Mouse (Mus musculus) T-cell, adult 2 months (primary cell): ENCODE measurements around the gene Espn.

ENCODE experiments used
- DNase-seq: peaks from one replicate; pipeline ENCODE4 v3.0.0; 2022; ENCODE audit warnings: low spot score

The Espn gene

DNA sequence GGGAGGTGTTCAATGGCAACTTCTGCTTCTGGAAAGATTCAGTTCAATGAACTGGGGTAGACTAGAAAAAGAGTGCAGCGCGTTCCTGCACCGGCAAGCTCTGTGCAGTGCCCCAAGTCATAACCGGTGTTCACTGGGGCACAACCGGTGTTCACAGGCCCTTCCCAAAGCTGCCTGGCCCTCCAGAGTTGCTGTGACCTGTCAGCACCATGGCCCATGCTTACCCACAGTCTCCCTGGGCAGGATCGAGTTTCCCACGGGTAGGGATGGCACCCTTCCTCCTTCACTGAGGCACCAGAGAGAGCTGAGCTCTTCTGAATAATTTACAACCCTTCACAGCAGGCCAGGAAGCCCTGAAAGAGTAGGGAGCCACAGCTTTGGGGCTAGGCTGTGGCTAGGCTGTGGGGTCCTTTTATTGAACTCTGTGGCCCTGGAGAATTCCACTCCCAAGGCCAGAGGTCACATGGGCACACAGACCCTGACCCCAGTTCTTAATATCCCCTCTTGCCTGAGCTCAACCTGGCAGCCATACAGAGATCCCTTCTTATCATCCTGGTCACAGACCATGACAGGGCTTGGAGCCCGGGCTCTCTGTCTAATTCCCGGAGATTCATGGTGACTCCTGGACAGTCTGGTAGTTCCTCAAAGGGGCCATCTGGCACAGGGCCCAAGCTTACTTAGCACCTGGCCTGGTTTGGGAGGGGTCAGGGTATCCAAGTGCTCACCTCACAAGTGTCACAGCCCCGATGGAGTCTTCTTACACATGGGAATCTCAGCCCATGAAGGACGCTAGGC lies 5.9 kb downstream of the Espn start:
- DNase-seq, result no peak

- no peak for DNase-seq
These were observed 6.7 kb downstream of the Espn start for GRCm38 (mm10) chr4:152145473-152145872.

GRCm38 (mm10) chr4:152143632-152144031 lies 8.5 kb downstream of the Espn start:
- no peak for DNase-seq

GRCm38 (mm10) chr4:152141521-152142135 lies 10.5 kb downstream of the Espn start:
- DNase-seq, result no peak

DNA sequence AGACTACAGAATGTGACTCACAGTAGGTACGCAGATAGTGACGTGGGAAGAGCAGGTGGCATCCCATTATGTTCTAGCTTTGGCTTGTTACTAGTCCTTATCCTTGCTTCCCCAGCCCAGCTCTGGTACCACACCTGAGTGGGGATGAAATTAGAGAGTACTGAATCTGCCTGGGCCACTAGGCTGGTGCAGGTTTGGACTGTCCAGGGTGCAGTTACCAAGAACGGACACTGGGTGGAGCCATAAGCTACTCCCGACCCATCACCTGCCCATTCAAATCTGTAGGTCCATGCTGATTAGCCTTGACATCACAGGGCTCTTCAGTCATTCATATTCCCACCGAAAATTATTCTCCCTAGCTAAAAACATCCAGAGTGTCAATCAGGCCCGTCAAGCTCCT lies 11.7 kb downstream of the Espn start:
- DNase-seq, result peak; percentile 44

DNA sequence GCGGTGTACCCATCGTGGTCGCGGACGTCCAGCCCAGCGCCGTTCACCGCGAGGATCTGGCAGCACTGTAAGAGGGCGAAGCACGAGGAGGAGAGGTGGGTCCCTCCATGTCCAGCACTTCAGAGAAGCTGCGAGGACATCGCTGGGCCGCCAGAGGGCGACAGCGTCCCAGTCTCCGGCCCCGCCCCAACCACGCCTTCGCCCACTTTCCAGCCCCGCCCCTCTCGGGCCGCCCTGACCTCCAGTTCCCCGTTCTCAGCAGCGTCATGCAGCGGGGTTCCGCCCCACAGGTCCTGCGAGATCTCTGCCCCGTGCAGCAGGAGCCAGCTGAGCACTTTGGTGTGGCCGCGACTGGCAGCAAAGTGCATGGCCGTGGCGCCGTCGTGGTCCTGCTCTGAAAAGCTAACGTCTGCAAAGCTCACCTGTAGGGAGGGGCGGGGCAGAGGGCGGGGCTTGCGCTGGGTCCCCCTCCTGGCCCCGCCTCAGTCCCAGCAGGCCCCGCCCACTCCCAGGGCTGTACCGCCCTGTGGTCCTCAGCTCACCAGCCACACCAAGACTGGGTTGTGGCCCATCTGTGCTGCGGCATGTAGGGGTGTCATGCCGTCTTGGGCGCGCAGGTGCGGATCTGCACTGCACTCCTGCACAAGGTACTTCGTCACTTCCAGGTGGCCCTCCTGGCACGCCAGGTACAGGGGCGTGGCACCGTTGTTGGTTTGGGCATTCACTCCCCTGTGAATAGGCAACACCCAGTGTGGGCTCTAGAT lies 13.5 kb downstream of the Espn start:
- DNase-seq, result peak; percentile 82

GRCm38 (mm10) chr4:152136876-152137250 lies 15.3 kb downstream of the Espn start:
- DNase-seq, result no peak

DNA sequence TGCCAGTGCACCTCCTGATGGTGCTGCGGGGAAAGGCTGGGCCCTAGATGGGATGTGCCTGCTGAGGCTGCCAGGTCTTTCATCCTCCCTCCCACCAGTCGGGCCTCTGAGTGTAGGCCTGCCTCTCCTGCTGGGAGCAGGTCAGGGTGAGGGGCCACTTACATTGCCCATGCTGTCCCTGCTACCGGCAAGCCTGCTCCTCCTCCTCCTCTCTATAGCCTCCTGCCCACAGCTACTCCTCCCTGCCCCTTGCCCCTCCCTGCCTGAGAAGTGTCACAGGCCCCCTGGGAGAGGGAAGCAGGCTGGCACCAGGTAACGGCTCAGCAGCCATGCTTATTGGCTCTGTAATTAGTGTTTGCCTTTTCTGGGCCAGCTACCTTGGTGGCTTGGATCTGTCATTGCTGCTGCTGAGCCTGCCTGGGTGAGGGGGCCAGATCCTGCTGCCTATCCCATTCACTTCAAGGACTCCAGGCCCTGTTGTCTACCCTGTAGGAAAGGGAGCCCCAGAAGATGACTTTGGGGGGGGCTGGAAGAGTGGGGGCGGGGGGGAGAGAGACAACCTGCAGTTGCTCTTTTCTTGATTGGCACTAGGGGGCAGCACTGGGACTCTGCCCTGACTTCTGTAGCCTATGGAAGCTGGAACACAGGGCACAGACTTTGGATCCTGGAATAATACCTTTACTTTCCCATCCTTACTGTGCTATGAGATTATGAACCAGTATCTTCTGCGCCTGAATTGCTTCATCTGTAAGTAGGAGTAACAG lies 15.9 kb downstream of the Espn start:
- DNase-seq, result peak; percentile 28

- DNase-seq, result no peak
These were observed 16.8 kb downstream of the Espn start for GRCm38 (mm10) chr4:152135363-152135762.

DNA sequence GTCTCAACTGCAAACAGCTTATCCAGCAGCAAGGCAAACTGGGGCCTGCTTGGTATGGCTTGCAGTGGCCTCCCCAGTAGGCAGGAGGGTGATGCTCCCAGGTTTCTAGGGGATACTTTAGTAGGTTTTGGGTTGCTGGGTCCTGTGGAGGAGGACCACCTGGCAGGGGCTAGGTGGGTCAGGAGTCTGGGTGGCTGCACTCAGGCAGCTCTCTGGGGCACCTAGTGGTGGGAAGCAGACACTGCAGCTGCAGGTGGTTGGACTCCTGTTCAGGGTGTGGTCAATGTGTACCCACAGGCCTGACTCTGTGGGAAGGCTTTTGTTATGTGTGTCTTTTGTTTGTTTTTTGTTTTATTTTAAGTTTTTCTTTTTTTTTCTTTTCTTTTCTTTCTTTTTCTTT lies 17.7 kb downstream of the Espn start:
- DNase-seq, result peak; percentile 58

GRCm38 (mm10) chr4:152133213-152133612 lies 19.0 kb downstream of the Espn start:
- DNase-seq, result no peak

DNA sequence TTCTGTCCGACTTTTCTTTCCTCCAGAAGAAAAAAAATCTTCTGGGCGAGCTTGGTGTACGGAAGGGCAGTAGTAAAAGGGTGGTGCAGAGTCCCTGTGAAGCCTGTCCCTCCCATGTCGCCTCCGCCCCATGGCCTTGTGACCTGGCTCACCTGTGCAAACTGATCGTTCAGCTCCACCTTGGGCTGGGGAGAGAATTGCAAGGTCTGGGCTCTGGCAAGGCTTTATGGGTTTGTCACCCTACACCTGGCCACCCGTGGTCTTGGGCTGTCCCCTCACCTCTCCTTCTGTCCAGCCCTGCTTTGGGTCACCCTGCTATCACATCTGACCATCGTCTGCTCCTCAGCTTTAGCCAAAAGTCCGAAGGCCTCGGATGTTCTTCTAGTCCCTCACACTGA lies 19.4 kb downstream of the Espn start:
- no peak for DNase-seq

- no peak for DNase-seq
These were observed 20.1 kb downstream of the Espn start for GRCm38 (mm10) chr4:152131809-152132771.

DNA sequence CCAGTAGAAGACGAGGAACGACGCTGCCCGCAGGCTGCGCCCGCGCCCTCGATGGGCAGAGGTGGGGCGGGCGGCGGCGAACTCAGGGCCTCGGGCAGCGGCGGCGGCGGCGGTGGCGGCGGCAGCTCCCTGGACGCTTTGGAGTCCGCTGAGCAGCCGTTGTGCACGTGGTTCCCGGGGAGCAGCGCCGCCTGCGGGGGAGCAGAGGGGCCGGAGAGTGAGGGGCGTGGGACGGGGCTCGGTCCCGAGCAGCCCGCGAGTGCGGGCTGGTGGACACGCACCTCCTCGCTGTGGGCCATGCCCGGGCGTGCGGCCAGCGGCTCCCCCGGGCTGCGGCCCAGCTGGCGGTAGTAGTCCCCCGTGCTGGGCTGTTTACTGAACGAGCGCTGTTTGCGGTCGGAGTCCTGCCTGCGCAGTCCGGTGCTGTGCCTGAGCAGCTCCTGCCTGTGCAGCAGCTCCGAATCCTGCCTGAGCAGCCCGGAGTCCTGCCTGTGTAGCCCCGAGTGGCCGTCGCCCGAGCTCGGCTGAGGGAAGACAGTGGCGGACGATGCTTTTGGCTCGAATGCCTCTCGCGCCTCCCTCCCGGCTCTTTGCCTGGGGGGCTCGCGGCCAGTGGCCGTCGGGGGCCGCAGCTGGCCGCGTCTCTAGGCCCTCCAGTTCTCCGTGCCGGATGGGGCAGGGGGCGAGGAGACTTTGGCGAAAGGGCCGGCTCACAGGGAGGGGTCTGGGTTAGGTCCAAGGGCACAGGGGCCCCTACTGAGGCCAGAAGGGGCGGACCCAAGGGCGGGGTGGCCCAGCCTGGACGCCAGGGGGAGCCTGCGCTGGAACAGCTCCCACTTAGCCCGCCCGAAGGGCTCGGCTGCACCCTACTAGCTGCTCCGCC lies 21.2 kb downstream of the Espn start:
- DNase-seq, result peak; percentile 50

DNA sequence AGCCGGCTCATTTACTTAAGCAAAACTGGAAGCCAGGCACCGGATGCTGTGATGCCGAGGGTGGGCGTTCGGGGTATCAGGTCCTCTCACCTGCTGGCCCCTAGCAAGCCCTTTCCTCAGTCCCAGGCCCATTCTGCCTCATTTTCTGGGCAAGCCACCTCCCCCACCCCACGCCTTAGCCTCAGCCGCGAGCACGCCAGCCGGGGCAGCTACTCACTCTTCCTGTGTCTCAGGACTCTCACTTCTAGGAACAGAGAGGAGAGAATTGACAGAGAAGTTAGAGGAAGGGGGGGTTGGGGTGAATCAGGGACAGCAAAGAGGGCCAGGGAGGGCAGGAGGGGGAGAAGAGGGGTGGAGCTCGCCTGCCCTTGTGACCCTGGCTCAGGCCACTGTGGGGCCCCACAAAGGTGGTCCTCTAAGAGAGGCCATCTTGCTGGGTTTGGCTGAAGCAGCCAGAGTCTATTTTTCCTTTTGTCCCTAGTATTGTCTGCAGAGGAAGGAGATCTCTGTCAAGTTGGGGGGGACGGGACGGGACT lies 22.7 kb downstream of the Espn start:
- no peak for DNase-seq

DNA sequence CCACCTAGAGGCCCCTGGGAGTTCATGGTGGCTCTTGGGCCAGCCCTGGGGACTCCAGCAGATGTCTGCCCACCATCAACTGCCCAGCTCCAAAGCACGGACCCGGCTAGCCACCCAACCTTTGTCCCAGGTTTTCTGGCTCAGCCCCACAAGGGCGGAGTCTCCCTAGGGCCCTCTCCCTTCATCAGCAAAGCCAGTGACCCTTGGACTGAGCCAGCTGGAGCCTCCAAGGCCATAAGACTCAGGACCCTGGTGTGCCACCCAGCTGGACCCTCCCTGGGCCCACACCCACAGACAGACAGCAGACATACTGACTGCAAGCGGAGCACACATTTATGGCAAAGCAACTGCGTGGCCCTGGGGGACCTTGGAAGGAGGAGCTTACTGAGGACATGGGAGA lies 23.4 kb downstream of the Espn start:
- no peak for DNase-seq

DNA sequence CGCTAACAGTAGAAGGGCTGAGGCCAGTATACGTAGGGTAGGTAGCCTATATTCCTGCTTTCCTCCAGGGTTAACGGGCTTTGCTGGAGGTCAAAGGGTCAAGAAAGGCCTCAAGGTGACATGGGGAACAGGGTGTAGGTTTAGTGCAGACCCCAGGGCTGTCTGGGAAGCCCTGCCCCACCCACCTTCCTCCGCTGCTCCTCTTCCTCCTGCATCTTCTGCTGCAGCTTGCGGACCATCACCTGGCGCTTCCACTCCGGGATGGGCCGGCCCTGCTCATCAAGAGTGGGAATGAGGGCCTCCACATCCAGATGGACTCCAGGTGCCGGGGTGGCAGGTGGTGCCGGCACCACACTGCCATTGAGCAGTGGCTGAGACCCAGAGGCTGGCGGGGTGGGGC lies 24.3 kb downstream of the Espn start:
- no peak for DNase-seq

- no peak for DNase-seq
These were observed 25.9 kb downstream of the Espn start for GRCm38 (mm10) chr4:152126026-152126920.
